Mouse (Mus musculus) heart, embryonic 10.5 days (tissue): ENCODE results near the gene Trpm3. TPM values are rescaled to one million over a fixed set of nuclear protein-coding genes. Genes with fewer than 3 reads are reported as not detected.

ENCODE experiments used
- microRNA counts: library from miRNA; unstranded; fragments of <30 nt; microRNA quantifications from one replicate; lab custom pipeline; 2017
- microRNA-seq: library from miRNA; unstranded; fragments of <30 nt; microRNA quantifications from one replicate; pipeline ENCODE4, GENCODE M21; 2017
- polyA plus RNA-seq: library from polyadenylated mRNA; unstranded; fragments of >200 nt; fragmentation: Nextera tagmentation; extraction: Ambion mirVana; gene quantifications from 2 replicates; pipeline ENCODE4 v1.2.1, GENCODE M21; 2016

The Trpm3 gene
- polyA plus RNA-seq, 1 experiment from 2014 or later: 1.7 TPM

MicroRNAs encoded within 50 kb of the gene (microRNA counts, 519-probe panel; counts per million panel counts)
- 4,564 counts per million, percentile 29 among the panel's probes with 10 or more counts for microRNA mmu-miR-204 (lab: Ali Mortazavi, UCI)

Small RNAs within 50 kb of the gene (microRNA-seq; reads per million reads assigned to microRNA genes)
- gene Mir204: 96.2 reads per million, percentile 51 among the genes with 10 or more reads in this experiment
